Mouse (Mus musculus) gastrocnemius, postnatal 25 days (tissue): ENCODE results near the gene Gm17387. TPM values are rescaled to one million over a fixed set of nuclear protein-coding genes. Genes with fewer than 3 reads are reported as not detected.

Experiments
- DNase-seq: peaks from one replicate; pipeline ENCODE4 v3.0.0; 2022
- long read RNA-seq, 2 experiments: library from polyadenylated mRNA; stranded (forward); transcript quantifications; one replicate each; pipeline ENCODE4 v2.0.0; 2021
- total RNA-seq, 2 experiments: library from RNA; stranded (reverse); gene quantifications; 1 replicate in 1 of 2; 2 replicates in 1 of 2; pipeline ENCODE4 v1.2.3; 2021

Gm17387 gene
- not detected for total RNA-seq
- long read RNA-seq, experiment 1, result 0 reads
- long read RNA-seq, experiment 2, result 0 reads

- no peak for DNase-seq
These were observed at the start of gene Gm17387 for GRCm38 (mm10) chr7:141028831-141029230. Gm17387 (plus strand) TSS chr7:141029131.

DNA sequence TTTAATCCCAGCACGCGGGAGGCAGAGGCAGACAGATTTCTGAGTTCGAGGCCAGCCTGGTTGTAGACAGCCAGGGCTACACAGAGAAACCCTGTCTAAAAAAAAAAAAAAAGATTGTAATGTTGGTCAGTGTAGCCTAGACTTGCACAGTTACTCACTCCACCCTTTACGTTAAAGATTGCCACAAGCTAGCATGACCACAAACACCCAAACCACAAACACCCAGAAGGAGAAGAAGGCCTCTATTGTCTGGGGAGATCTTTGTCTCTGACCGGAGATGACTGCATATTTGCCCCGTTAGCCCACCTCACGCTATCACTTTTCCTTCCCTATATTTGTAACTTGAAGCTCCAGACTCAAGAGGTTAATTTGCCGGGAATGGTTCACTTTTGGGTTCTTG is 47.2 kb upstream of the Gm17387 start:
- no peak for DNase-seq

GRCm38 (mm10) chr7:140982971-140983370 is 46.0 kb upstream of the Gm17387 start:
- no peak for DNase-seq

- DNase-seq, result no peak
These were observed 41.5 kb upstream of the Gm17387 start for GRCm38 (mm10) chr7:140987182-140988138.

- no peak for DNase-seq
These were observed 39.9 kb upstream of the Gm17387 start for GRCm38 (mm10) chr7:140989022-140989421.

GRCm38 (mm10) chr7:140990185-140990584 is 38.7 kb upstream of the Gm17387 start:
- no peak for DNase-seq

- DNase-seq, result no peak
These were observed 38.3 kb upstream of the Gm17387 start for GRCm38 (mm10) chr7:140990622-140991021.

DNA sequence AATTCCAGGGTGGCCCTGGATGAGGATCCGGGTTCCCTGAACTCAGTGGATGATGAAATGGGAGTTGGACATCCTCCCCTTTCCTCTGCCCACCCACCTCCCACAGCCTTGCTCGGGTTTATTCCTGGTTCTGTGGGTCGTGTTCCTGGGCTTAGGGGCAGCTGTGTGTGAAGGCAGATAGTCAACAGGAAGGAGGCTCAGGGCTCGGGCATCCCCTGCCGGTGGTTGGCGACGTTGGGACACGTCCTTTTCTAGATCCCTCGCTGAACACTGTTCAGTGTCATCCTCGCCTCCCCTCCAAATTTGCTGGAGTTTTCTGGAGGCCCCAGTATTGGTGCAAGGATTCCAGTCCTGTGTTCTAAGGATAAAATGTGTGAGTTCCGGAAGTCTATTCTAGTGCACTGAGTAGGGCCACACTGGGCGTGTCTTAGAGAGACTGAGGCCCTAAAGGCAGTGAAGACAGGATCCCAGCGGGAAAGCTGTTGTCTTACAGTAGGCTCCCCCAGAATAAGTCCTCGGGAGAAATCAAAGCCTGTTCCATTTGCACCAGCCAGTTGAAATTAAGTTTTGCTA is 37.7 kb upstream of the Gm17387 start:
- DNase-seq, result no peak

- no peak for DNase-seq
These were observed 31.1 kb upstream of the Gm17387 start for GRCm38 (mm10) chr7:140997817-140998216.

GRCm38 (mm10) chr7:140998853-140999700 is 29.9 kb upstream of the Gm17387 start:
- DNase-seq, result no peak

GRCm38 (mm10) chr7:141000881-141001708 is 27.8 kb upstream of the Gm17387 start:
- no peak for DNase-seq

- no peak for DNase-seq
These were observed 25.5 kb upstream of the Gm17387 start for GRCm38 (mm10) chr7:141003248-141004010.

- DNase-seq, result no peak
These were observed 22.5 kb upstream of the Gm17387 start for GRCm38 (mm10) chr7:141006446-141006845.

GRCm38 (mm10) chr7:141006914-141007313 is 22.0 kb upstream of the Gm17387 start:
- no peak for DNase-seq

DNA sequence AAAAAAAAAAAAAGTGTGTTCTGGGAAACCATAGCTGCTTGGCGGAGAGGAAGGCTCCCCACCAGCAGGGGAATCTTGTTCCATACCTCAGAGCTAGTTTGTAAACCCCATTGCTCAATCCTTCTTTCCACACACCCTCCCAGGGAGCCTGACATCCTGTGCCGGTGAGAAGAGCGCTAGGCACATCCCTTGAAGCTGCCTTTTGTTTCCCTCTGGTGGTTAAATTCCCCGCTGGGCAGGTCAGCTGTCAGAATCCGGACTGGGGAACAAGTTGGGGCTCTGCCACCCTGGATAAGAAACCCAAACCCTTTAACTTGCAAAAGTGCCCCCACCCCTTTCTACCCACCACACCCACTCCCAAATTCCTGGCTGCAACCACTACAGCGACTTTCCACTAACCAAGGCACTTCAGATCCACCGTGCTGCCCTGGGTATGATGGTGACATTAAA is 20.6 kb upstream of the Gm17387 start:
- no peak for DNase-seq

DNA sequence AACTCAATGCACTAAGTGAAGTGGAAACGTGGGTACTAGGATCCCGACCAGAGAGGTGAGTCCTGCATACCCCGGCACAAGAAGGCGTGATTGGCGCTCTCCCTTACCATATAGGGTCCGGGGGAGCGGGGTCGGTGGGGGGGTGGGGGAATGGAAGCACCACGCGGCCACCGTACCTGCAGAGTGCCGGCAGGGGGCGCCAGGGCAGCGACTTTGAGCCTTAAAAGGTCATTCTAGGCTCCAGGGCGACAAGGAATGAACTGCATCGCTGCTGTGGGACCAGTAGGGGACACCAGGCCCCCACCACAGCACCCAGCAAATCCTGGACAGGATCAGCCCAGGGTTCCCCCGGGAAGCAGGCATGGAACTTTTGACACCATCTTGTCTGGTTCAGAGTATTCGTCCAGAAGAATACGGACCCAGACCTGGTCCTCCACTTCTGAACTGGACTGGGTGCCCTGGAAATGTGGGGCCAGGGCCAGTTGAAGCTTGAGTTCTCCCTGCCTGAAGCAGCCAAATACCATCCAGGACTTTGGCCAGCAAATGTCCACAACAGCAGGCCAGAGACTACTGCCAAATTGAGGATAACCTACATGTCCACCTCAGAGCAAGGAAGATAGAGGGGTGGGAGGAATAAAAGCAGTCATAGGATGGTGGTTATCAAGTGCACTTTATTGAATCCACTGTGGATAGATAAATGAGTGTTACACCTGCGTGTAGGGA is 19.8 kb upstream of the Gm17387 start:
- peak; percentile 81 for DNase-seq

- DNase-seq, result no peak
These were observed 19.3 kb upstream of the Gm17387 start for GRCm38 (mm10) chr7:141009665-141010064.

DNA sequence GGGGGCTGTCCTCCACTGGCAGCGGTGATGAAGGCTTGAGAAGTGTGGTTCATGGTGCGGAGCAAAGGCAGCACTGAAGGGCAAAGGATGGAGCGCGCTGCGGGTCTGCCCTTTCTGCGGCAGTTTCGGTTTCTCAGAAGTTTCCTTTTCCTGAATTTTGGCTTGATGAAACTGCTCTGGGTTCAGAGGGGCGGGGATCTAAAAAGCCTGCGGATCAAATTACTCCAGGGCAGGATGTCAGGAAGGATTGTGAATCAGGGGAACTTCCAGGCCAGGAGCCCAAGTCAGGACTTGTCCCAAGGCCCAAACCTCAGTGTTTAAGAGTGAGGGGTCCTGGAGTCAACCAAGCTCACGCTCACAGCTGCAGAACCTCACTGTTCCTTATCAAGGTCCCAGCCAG is 18.3 kb upstream of the Gm17387 start, which contains the start of gene Ifitm3:
Ifitm3 (minus strand) TSS at position 178 of the 400 bp plus-strand sequence.
- DNase-seq, result peak; percentile 53

- no peak for DNase-seq
These were observed 17.6 kb upstream of the Gm17387 start for GRCm38 (mm10) chr7:141011238-141011770.
